Mouse (Mus musculus) limb, embryonic 13.5 days (tissue): ENCODE data around the gene Xrcc4. TPM values are rescaled to one million over a fixed set of nuclear protein-coding genes. Genes with fewer than 3 reads are reported as not detected.

Experiments used
- ATAC-seq: fragments of 200-750 bp; cut with Nextera tagmentation; 2 replicates; pipeline ENCODE4 v1.8.0; 2017; ENCODE audit warnings: low read depth, moderate number of reproducible peaks, moderate TSS enrichment; ENCODE audit not compliant: low FRiP score
- H3K27ac ChIP-seq: fragments of 300-500 bp; sonication (generic); 2 replicates; pipeline ENCODE4 v1.5.1; 2015; ENCODE audit warnings: inconsistent platforms, mild to moderate bottlenecking, moderate library complexity
- H3K27me3 ChIP-seq: fragments of 300-500 bp; sonication (generic); 2 replicates; pipeline ENCODE4 v1.6.1; 2015; ENCODE audit warnings: mild to moderate bottlenecking, inconsistent platforms
- H3K36me3 ChIP-seq: fragments of 300-500 bp; sonication (generic); 2 replicates; pipeline ENCODE4 v1.6.1; 2015; ENCODE audit warnings: inconsistent platforms, mild to moderate bottlenecking, moderate library complexity
- H3K4me1 ChIP-seq: fragments of 300-500 bp; sonication (generic); 2 replicates; pipeline ENCODE4 v1.6.1; 2015; ENCODE audit warnings: inconsistent platforms
- H3K4me2 ChIP-seq: fragments of 300-500 bp; sonication (generic); replicated peaks from 2 replicates; pipeline ENCODE4 v1.6.1; 2015; ENCODE audit warnings: inconsistent platforms, mild to moderate bottlenecking, moderate library complexity
- H3K4me3 ChIP-seq: fragments of 300-500 bp; sonication (generic); 2 replicates; pipeline ENCODE4 v1.5.1; 2015; ENCODE audit warnings: moderate library complexity, mild to moderate bottlenecking, inconsistent platforms
- H3K9ac ChIP-seq: fragments of 300-500 bp; sonication (generic); 2 replicates; pipeline ENCODE4 v1.6.1; 2015; ENCODE audit warnings: mild to moderate bottlenecking, inconsistent platforms
- H3K9me3 ChIP-seq: fragments of 300-500 bp; sonication (generic); 2 replicates; pipeline ENCODE4 v1.6.1; 2016; ENCODE audit warnings: inconsistent platforms
- WGBS: fragments of 180-500 bp; shearing (Covaris S2); methylation state at CpG from one replicate; pipeline ENCODE4 v1.1.7; 2015; 5-methylcytosine and 5-hydroxymethylcytosine counted together
- polyA plus RNA-seq: library from polyadenylated mRNA; unstranded; fragments of >200 nt; fragmentation: Nextera tagmentation; extraction: Ambion mirVana; gene quantifications from 2 replicates; pipeline ENCODE4 v1.2.1, GENCODE M21; 2015

Gene Xrcc4
- polyA plus RNA-seq, 1 experiment from 2014 or later, result 12.7 TPM

DNA sequence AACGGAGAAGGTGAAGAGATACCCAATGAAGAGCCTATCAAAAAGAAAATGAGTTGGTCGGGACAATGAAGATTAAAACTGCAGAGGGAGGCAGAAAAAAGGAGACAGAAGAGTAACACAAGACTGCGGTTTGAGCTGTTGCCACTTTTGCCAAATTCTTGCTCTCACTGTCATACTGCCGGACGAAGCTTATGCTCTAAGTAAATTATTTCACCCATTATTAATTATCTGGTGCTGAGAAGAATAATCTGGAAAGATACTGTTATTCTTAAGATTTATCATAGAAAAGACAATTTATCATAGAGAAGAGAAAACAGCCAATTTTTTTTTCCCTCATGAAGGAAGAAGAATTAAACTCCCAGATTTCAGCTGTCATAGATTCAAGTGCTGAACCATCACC is 235.3 kb downstream of the Xrcc4 start:
- no peaks in the 10 kb centered on the region for H3K27me3 ChIP-seq
- no peak overlapping the region for H3K9ac ChIP-seq
- WGBS, result 92% methylated on average over 5 of the region's 5 CpGs
- H3K36me3 ChIP-seq, result no peaks in the 10 kb centered on the region
- no peak overlapping the region for H3K4me2 ChIP-seq
- H3K4me3 ChIP-seq, result no peak overlapping the region
- H3K9me3 ChIP-seq, result no peaks in the 10 kb centered on the region
- H3K27ac ChIP-seq, result no peak overlapping the region
- no peaks in the 10 kb centered on the region for H3K4me1 ChIP-seq
- no peak for ATAC-seq

GRCm38 (mm10) chr13:89850746-89851145 is 238.7 kb downstream of the Xrcc4 start:
- Histone ChIP-seq H3K9me3 (no peaks in the 10 kb centered on the region), H3K36me3 (no peaks in the 10 kb centered on the region), H3K4me2 (no peak overlapping the region), H3K9ac (no peak overlapping the region), H3K4me1 (no peaks in the 10 kb centered on the region), H3K27ac (no peak overlapping the region), H3K27me3 (no peaks in the 10 kb centered on the region), H3K4me3 (no peak overlapping the region)
- ATAC-seq, result no peak
- 90% methylated on average over 2 of the region's 2 CpGs for WGBS

DNA sequence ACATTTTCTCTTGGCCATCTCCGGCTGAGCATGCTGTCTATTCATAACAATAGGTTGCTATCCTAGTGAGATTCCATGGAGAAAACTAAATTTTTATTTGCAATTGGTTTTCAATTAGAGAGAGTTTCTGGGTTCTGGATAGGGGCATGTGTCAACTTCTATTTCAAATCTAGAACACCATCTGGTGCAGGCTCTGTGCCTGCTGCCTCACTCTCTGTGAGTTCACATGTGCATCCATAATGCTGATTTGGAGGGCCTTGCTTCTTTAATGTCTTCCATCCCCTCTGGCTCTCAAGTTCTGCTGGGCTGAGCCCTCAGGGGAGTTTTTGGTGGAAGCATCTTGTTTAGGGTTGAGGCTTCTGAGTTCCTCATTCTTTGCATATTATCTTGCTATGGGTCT is 239.5 kb downstream of the Xrcc4 start:
- WGBS, result 95% methylated on average over 1 of the region's 1 CpGs
- Histone ChIP-seq H3K4me1 (no peaks in the 10 kb centered on the region), H3K36me3 (no peaks in the 10 kb centered on the region), H3K4me3 (no peak overlapping the region), H3K9ac (no peak overlapping the region), H3K4me2 (no peak overlapping the region), H3K9me3 (no peaks in the 10 kb centered on the region), H3K27me3 (no peaks in the 10 kb centered on the region), H3K27ac (no peak overlapping the region)
- ATAC-seq, result no peak

- no peaks in the 10 kb centered on the region for H3K36me3 ChIP-seq
- no peak overlapping the region for H3K9ac ChIP-seq
- no peaks in the 10 kb centered on the region for H3K9me3 ChIP-seq
- H3K4me2 ChIP-seq, result no peak overlapping the region
- H3K27me3 ChIP-seq, result no peaks in the 10 kb centered on the region
- H3K4me1 ChIP-seq, result peaks cover 3% of the 10 kb centered on the region
- 61% methylated on average over 3 of the region's 3 CpGs for WGBS
- no peak overlapping the region for H3K27ac ChIP-seq
- H3K4me3 ChIP-seq, result no peak overlapping the region
- no peak for ATAC-seq
These were observed 250.8 kb downstream of the Xrcc4 start for GRCm38 (mm10) chr13:89838635-89839034.

GRCm38 (mm10) chr13:89834485-89834884 is 254.9 kb downstream of the Xrcc4 start:
- Histone ChIP-seq H3K4me2 (no peak overlapping the region), H3K4me3 (no peak overlapping the region), H3K9me3 (no peaks in the 10 kb centered on the region), H3K9ac (no peak overlapping the region), H3K27me3 (no peaks in the 10 kb centered on the region), H3K4me1 (peaks cover 19% of the 10 kb centered on the region), H3K36me3 (no peaks in the 10 kb centered on the region), H3K27ac (no peak overlapping the region)
- 83% methylated on average over 3 of the region's 3 CpGs for WGBS
- ATAC-seq, result no peak

- H3K27me3 ChIP-seq, result no peaks in the 10 kb centered on the region
- no peak overlapping the region for H3K4me2 ChIP-seq
- peak overlapping the region; percentile 73 for H3K27ac ChIP-seq
- H3K9me3 ChIP-seq, result no peaks in the 10 kb centered on the region
- H3K36me3 ChIP-seq, result no peaks in the 10 kb centered on the region
- no peak overlapping the region for H3K4me3 ChIP-seq
- peak; percentile 87 for ATAC-seq
- H3K9ac ChIP-seq, result no peak overlapping the region
- peaks cover 19% of the 10 kb centered on the region for H3K4me1 ChIP-seq
- WGBS, result 22% methylated on average over 2 of the region's 2 CpGs
These were observed 256.2 kb downstream of the Xrcc4 start for GRCm38 (mm10) chr13:89833053-89833670.

DNA sequence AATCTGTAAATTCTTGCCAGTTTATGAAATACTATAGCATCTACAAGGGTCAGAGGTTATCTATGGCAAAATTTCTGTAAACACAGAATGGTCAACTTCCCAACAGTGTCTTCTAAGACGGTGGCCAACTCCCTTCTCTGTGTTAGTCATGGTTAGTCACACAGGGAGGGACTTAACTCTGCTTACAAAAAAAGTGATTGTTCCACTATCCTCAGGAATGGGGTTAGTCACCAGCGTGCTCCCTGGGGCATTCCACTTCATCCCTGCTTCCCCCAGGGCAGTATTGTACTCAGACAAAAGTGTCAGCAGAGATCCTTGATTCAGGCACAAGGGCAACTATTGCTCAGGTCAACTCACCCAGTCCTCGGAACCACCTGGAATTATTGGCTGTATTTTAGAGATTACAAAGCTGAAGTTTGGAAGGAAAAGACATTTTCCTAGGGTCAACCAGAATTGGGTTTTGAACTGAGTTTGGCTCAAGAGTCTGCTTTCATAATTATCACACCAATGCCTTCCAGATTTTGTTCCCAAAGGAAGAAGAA is 260.9 kb downstream of the Xrcc4 start:
- H3K4me2 ChIP-seq, result no peak overlapping the region
- peaks cover 14% of the 10 kb centered on the region for H3K4me1 ChIP-seq
- no peak overlapping the region for H3K4me3 ChIP-seq
- H3K27ac ChIP-seq, result no peak overlapping the region
- H3K27me3 ChIP-seq, result no peaks in the 10 kb centered on the region
- H3K36me3 ChIP-seq, result no peaks in the 10 kb centered on the region
- H3K9ac ChIP-seq, result no peak overlapping the region
- no peak for ATAC-seq
- whole genome bisulfite sequencing, result 67% methylated on average over 3 of the region's 3 CpGs
- no peaks in the 10 kb centered on the region for H3K9me3 ChIP-seq

DNA sequence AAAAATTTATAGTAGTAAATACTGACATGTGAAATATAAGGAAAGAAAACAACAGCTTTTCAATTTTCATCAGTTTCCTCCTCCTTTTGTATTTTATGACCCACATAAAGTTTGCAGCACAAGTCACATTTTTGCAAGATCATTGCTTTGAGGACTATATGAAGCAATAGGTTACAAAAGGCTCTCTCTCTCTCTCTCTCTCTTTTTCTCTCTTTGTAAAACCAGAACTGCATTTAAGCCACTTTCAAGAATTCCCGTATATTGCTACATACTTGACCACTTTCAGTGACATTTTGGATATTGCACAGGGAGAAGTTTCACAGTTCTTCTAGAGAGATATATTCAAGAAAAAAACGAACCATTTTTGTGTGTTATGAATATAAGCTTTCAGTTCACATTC is 261.6 kb downstream of the Xrcc4 start:
- Histone ChIP-seq H3K4me1 (peaks cover 8% of the 10 kb centered on the region), H3K27ac (no peak overlapping the region), H3K36me3 (no peaks in the 10 kb centered on the region), H3K9me3 (no peaks in the 10 kb centered on the region), H3K27me3 (no peaks in the 10 kb centered on the region), H3K9ac (no peak overlapping the region), H3K4me3 (no peak overlapping the region), H3K4me2 (no peak overlapping the region)
- ATAC-seq, result no peak
- WGBS, result 67% methylated on average over 2 of the region's 2 CpGs

- Histone ChIP-seq H3K4me2 (no peak overlapping the region), H3K9me3 (no peaks in the 10 kb centered on the region), H3K9ac (no peak overlapping the region), H3K36me3 (no peaks in the 10 kb centered on the region), H3K27ac (no peak overlapping the region), H3K27me3 (no peaks in the 10 kb centered on the region), H3K4me1 (no peaks in the 10 kb centered on the region), H3K4me3 (no peak overlapping the region)
- no peak for ATAC-seq
- WGBS, result 31% methylated on average over 2 of the region's 2 CpGs
These were observed 274.9 kb downstream of the Xrcc4 start for GRCm38 (mm10) chr13:89814543-89814942.

DNA sequence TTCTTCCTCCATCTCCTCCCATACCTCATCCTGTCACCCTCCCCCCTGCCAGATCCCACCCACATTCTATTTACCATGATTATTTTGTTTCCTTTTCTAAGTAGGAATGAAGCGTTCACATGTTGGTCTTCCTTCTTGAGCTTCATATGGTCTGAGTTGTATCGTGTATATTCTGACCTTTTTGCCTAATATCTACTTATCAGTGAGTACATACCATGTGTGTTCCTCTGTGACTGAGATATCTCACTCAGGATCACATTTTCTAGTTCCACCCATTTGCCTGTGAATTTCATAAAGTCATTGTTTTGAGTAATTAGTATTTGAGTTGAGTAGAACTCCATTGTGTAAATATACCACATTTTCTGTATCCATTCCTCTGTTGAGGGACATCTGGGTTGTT is 277.2 kb downstream of the Xrcc4 start:
- Histone ChIP-seq H3K4me3 (no peak overlapping the region), H3K9ac (no peak overlapping the region), H3K27me3 (no peaks in the 10 kb centered on the region), H3K4me2 (no peak overlapping the region), H3K9me3 (no peaks in the 10 kb centered on the region), H3K36me3 (no peaks in the 10 kb centered on the region), H3K27ac (no peak overlapping the region), H3K4me1 (no peaks in the 10 kb centered on the region)
- ATAC-seq, result no peak
- WGBS, result 93% methylated on average over 2 of the region's 2 CpGs

GRCm38 (mm10) chr13:89809024-89809423 is 280.4 kb downstream of the Xrcc4 start:
- H3K27ac ChIP-seq, result no peak overlapping the region
- no peak overlapping the region for H3K4me2 ChIP-seq
- no peak overlapping the region for H3K4me3 ChIP-seq
- no peaks in the 10 kb centered on the region for H3K9me3 ChIP-seq
- no peaks in the 10 kb centered on the region for H3K36me3 ChIP-seq
- H3K4me1 ChIP-seq, result no peaks in the 10 kb centered on the region
- no peaks in the 10 kb centered on the region for H3K27me3 ChIP-seq
- ATAC-seq, result no peak
- H3K9ac ChIP-seq, result no peak overlapping the region

GRCm38 (mm10) chr13:89801901-89802300 is 287.5 kb downstream of the Xrcc4 start:
- 77% methylated on average over 2 of the region's 2 CpGs for WGBS
- Histone ChIP-seq H3K4me2 (no peak overlapping the region), H3K4me3 (no peak overlapping the region), H3K9ac (no peak overlapping the region), H3K27ac (no peak overlapping the region), H3K9me3 (no peaks in the 10 kb centered on the region), H3K4me1 (no peaks in the 10 kb centered on the region), H3K36me3 (no peaks in the 10 kb centered on the region), H3K27me3 (no peaks in the 10 kb centered on the region)
- ATAC-seq, result no peak

- no peak overlapping the region for H3K27ac ChIP-seq
- H3K4me1 ChIP-seq, result no peaks in the 10 kb centered on the region
- H3K9ac ChIP-seq, result no peak overlapping the region
- no peaks in the 10 kb centered on the region for H3K36me3 ChIP-seq
- H3K9me3 ChIP-seq, result no peaks in the 10 kb centered on the region
- H3K4me2 ChIP-seq, result no peak overlapping the region
- no peaks in the 10 kb centered on the region for H3K27me3 ChIP-seq
- 16% methylated on average over 3 of the region's 3 CpGs for WGBS
- no peak for ATAC-seq
- H3K4me3 ChIP-seq, result no peak overlapping the region
These were observed 291.7 kb downstream of the Xrcc4 start for GRCm38 (mm10) chr13:89797721-89798120.
